8 mouse cellular contexts compared by ENCODE assay signal in genomic region chr3:152702274-152702843, GRCm38 (mm10). TPM values are rescaled to one million over a fixed set of nuclear protein-coding genes. Genes with fewer than 3 reads are reported as not detected.
DNase-seq lines count a peak whose midpoint lies in the region; ATAC-seq and TF ChIP-seq lines count a peak whose summit lies in the region.

No protein-coding gene starts in this region.

- TF ChIP-seq POLR2A in ES-Bruce4 (IDR thresholded peaks at IDR 0.05; ENCODE audit: insufficient read depth, low read length) = no peak

- whole genome bisulfite sequencing in heart, embryonic 11.5 days (ENCODE audit: insufficient replicate concordance) = 49% methylated on average over 8 of the region's 8 CpGs
- 50% methylated on average over 8 of the region's 8 CpGs for WGBS in embryonic facial prominence, embryonic 15.5 days
- WGBS in limb, embryonic 15.5 days = 59% methylated on average over 8 of the region's 8 CpGs

- H3K27ac ChIP-seq in heart, embryonic 11.5 days (ENCODE audit: low read depth, low read length) = no peak overlapping the region
- H3K27ac ChIP-seq in ES-Bruce4 (ENCODE audit: insufficient read depth, low read length) = peak overlapping the region; percentile 20; the same call in 1 of the 2 replicates
- no peak overlapping the region for H3K27ac ChIP-seq in embryonic facial prominence, embryonic 15.5 days (replicated peaks)
- H3K27ac ChIP-seq in limb, embryonic 15.5 days = no peak overlapping the region

- DNase-seq in heart, postnatal 4 days = no peak
- no peak for DNase-seq in urinary bladder, adult 18-20 months (ENCODE audit: low spot score in 2 of 2)
- DNase-seq in layer of hippocampus, postnatal 25 days (ENCODE audit: extremely low spot score in 1 of 2, low spot score in 1 of 2) = no peak
- DNase-seq in spleen, postnatal 14 days (ENCODE audit: low spot score in 2 of 2) = no peak

- no peak for ATAC-seq in heart, embryonic 11.5 days (replicated peaks; ENCODE audit: insufficient number of reproducible peaks, low FRiP score, low TSS enrichment)
- ATAC-seq in embryonic facial prominence, embryonic 15.5 days (ENCODE audit: insufficient number of reproducible peaks, low FRiP score, low TSS enrichment, low read depth) = no peak
- ATAC-seq in limb, embryonic 15.5 days (ENCODE audit: insufficient number of reproducible peaks, low FRiP score, low TSS enrichment, low read depth) = no peak

- H3K4me3 ChIP-seq in heart, embryonic 11.5 days (ENCODE audit: low read depth, low read length) = no peak overlapping the region
- peak overlapping the region; percentile 74 for H3K4me3 ChIP-seq in ES-Bruce4 (ENCODE audit: low read depth, low read length)
- H3K4me3 ChIP-seq in embryonic facial prominence, embryonic 15.5 days (replicated peaks) = peak overlapping the region; percentile 22
- no peak overlapping the region for H3K4me3 ChIP-seq in limb, embryonic 15.5 days

- no peaks in the 10 kb centered on the region for H3K9me3 ChIP-seq in heart, embryonic 11.5 days (replicated peaks; ENCODE audit: control insufficient read depth, low read length)
- H3K9me3 ChIP-seq in ES-Bruce4 (replicated peaks; ENCODE audit: control insufficient read depth, insufficient read depth, low read length, poor library complexity, severe bottlenecking) = no peaks in the 10 kb centered on the region
- no peaks in the 10 kb centered on the region for H3K9me3 ChIP-seq in embryonic facial prominence, embryonic 15.5 days (replicated peaks)
- H3K9me3 ChIP-seq in limb, embryonic 15.5 days = no peaks in the 10 kb centered on the region

- H3K9ac ChIP-seq in heart, embryonic 11.5 days (ENCODE audit: low read depth, low read length) = no peak overlapping the region
- H3K9ac ChIP-seq in ES-Bruce4 (ENCODE audit: low read depth, poor library complexity, severe bottlenecking) = peak overlapping the region; percentile 30; the same call in 1 of the 2 replicates
- no peak overlapping the region for H3K9ac ChIP-seq in embryonic facial prominence, embryonic 15.5 days
- no peak overlapping the region for H3K9ac ChIP-seq in limb, embryonic 15.5 days

- no peak for TF ChIP-seq CTCF in ES-Bruce4 (IDR thresholded peaks at IDR 0.05; ENCODE audit: low read depth, low read length)

- H3K4me2 ChIP-seq in heart, embryonic 11.5 days = peak overlapping the region; percentile 34; the same call in 1 of the 2 replicates
- H3K4me2 ChIP-seq in embryonic facial prominence, embryonic 15.5 days (replicated peaks) = peak overlapping the region; percentile 24
- H3K4me2 ChIP-seq in limb, embryonic 15.5 days = 0 out of 2 replicates have a peak overlapping the region, but pooled peaks have one; percentile 2

- TF ChIP-seq EP300 in ES-Bruce4 (IDR thresholded peaks at IDR 0.05; ENCODE audit: insufficient read depth, low read depth, low read length) = no peak

- no peaks in the 10 kb centered on the region for H3K27me3 ChIP-seq in heart, embryonic 11.5 days (ENCODE audit: control insufficient read depth, insufficient read depth, low read length)
- no peaks in the 10 kb centered on the region for H3K27me3 ChIP-seq in ES-Bruce4 (ENCODE audit: control insufficient read depth, insufficient read depth, low read length, poor library complexity, severe bottlenecking)
- no peaks in the 10 kb centered on the region for H3K27me3 ChIP-seq in embryonic facial prominence, embryonic 15.5 days
- H3K27me3 ChIP-seq in limb, embryonic 15.5 days = no peaks in the 10 kb centered on the region

- no peaks in the 10 kb centered on the region for H3K36me3 ChIP-seq in heart, embryonic 11.5 days (ENCODE audit: control insufficient read depth, insufficient read depth, low read length)
- H3K36me3 ChIP-seq in ES-Bruce4 (ENCODE audit: control insufficient read depth, insufficient read depth, low read length, poor library complexity, severe bottlenecking) = no peaks in the 10 kb centered on the region
- no peaks in the 10 kb centered on the region for H3K36me3 ChIP-seq in embryonic facial prominence, embryonic 15.5 days
- H3K36me3 ChIP-seq in limb, embryonic 15.5 days = no peaks in the 10 kb centered on the region

- H3K4me1 ChIP-seq in heart, embryonic 11.5 days (ENCODE audit: control insufficient read depth, insufficient read depth, low read length) = no peaks in the 10 kb centered on the region
- no peaks in the 10 kb centered on the region for H3K4me1 ChIP-seq in ES-Bruce4 (ENCODE audit: control insufficient read depth, insufficient read depth, low read length)
- no peaks in the 10 kb centered on the region for H3K4me1 ChIP-seq in embryonic facial prominence, embryonic 15.5 days
- H3K4me1 ChIP-seq in limb, embryonic 15.5 days = no peaks in the 10 kb centered on the region

RNA-seq across cellular contexts. Expression of gene Pigk, which starts 11.5 kb away (rescaled TPM):
- polyA plus RNA-seq in heart, embryonic 11.5 days (2014; fragmentation: Nextera tagmentation; extraction: Ambion mirVana) = 37.5 and 44.4 TPM in 2 replicates
- 10 to 100 TPM; 32.4 to 35.8 TPM for total RNA-seq in heart, postnatal 4 days (2021)
- 22.0 and 23.8 TPM in 2 replicates for polyA plus RNA-seq in ES-Bruce4 (2011; ENCODE audit: insufficient read depth, insufficient read length, low read depth, missing spikeins)
- polyA plus RNA-seq in embryonic facial prominence, embryonic 15.5 days (2015; fragmentation: Nextera tagmentation; extraction: Ambion mirVana) = 41.9 and 51.9 TPM in 2 replicates
- polyA plus RNA-seq in limb, embryonic 15.5 days (2015; fragmentation: Nextera tagmentation; extraction: Ambion mirVana) = 49.1 and 54.0 TPM in 2 replicates
- total RNA-seq in layer of hippocampus, postnatal 25 days (2021) = 10 to 100 TPM; 45.1 to 47.1 TPM

RNA-seq across cellular contexts. Expression of gene Ak5, which starts 34.2 kb away (rescaled TPM):
- 1.9 and 3.2 TPM in 2 replicates for polyA plus RNA-seq in heart, embryonic 11.5 days (2014; fragmentation: Nextera tagmentation; extraction: Ambion mirVana)
- under 1 TPM; 0.12 to 0.45 TPM for total RNA-seq in heart, postnatal 4 days (2021)
- 0.67 and 0.97 TPM in 2 replicates for polyA plus RNA-seq in ES-Bruce4 (2011; ENCODE audit: insufficient read depth, insufficient read length, low read depth, missing spikeins)
- polyA plus RNA-seq in embryonic facial prominence, embryonic 15.5 days (2015; fragmentation: Nextera tagmentation; extraction: Ambion mirVana) = 1.3 TPM in 2 replicates
- polyA plus RNA-seq in limb, embryonic 15.5 days (2015; fragmentation: Nextera tagmentation; extraction: Ambion mirVana) = 2.0 and 2.9 TPM in 2 replicates
- 100 to 1,000 TPM; 240 to 257 TPM for total RNA-seq in layer of hippocampus, postnatal 25 days (2021)

Comparison
In these comparisons a context has a peak if more than half of its experiments do, and no peak if none do; other contexts are left out.
1. H3K4me3 ChIP-seq: peak in ES-Bruce4 (single experiment) and embryonic facial prominence, embryonic 15.5 days (single experiment); none in heart, embryonic 11.5 days (single experiment) and limb, embryonic 15.5 days (single experiment).
2. Peak in every context shown above with its lines, with median percentiles within 50 percentile points of each other: H3K4me2 ChIP-seq.